Mouse (Mus musculus): Measurements from ENCODE around the gene Fgf5. TPM values are rescaled to one million over a fixed set of nuclear protein-coding genes. Genes with fewer than 3 reads are reported as not detected.

The Fgf5 gene
- polyA plus RNA-seq (2012; rRNA removed) = 0.02 TPM in 1 of 2 replicates, not detected in the other

DNA sequence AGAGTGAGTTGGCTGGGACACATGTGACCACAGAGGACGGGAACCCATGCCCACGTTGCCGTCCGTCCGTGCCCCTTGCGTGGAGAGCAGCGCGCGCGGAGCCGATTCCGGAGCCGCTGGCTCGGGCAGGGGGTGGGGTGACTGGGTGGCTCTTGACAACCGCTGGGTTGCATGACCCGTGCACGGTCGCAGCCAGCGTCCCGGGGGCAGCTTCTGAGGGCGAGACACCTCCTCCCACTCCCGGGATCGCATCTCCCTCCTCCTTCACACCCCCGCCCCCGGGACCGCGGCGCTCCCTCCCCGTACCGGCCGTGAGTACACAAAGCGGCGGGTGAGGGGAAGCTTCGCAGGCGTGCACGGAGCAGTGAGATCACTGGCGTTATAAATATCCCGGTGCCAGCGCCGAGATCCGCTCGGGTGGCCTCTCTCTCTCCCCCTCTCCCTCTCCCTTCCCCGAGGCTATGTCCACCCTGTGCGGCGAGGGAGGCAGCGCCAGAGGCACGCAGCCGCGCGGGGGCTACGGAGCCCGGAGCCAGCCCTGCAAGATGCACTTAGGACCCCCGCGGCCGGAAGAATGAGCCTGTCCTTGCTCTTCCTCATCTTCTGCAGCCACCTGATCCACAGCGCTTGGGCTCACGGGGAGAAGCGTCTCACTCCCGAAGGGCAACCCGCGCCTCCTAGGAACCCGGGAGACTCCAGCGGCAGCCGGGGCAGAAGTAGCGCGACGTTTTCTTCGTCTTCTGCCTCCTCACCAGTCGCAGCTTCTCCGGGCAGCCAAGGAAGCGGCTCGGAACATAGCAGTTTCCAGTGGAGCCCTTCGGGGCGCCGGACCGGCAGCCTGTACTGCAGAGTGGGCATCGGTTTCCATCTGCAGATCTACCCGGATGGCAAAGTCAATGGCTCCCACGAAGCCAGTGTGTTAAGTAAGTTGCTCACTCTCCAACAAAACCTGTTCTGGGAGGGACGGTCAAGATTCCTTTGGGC lies at the start of gene Fgf5:
Gene Fgf5 (plus strand): TSS at position 347 of the 984 bp plus-strand sequence.

Other genes starting within 250 kb of the Fgf5 start
- 1.0 and 1.2 TPM in 2 replicates for gene Antxr2, start 223.1 kb upstream of the Fgf5 start, polyA plus RNA-seq (2012; rRNA removed)
- gene Prdm8, start 87.0 kb upstream of the Fgf5 start, polyA plus RNA-seq (2012; rRNA removed) = 0.01 TPM in 1 of 2 replicates, not detected in the other
- not detected in 2 replicates for gene Cfap299, start 75.1 kb downstream of the Fgf5 start, polyA plus RNA-seq (2012; rRNA removed)